Mouse (Mus musculus): ENCODE results near the gene Olfr1132.
"Not testable (repeated sequence)": the region's sequence is repeated elsewhere in the genome, so short reads cannot be mapped to it uniquely, and the experiment has no call there.

Gene Olfr1132

GRCm38 (mm10) chr2:87637435-87637834 is at the start of gene Olfr1132:
Gene Olfr1132 (minus strand): TSS chr2:87637535.
- Histone ChIP-seq H3K36me3 (ENCODE audit: insufficient read depth, low read length) (no peaks in the 10 kb centered on the region), H3K9me3 (ENCODE audit: low read length) (no peaks in the 10 kb centered on the region), H3K4me1 (replicated peaks; ENCODE audit: low read depth, low read length) (no peaks in the 10 kb centered on the region), H3K4me3 (replicated peaks; ENCODE audit: low read length) (no peak within 1 kb of the TSS), H3K27me3 (ENCODE audit: insufficient read depth, low read length) (no peaks in the 10 kb centered on the region)
- TF ChIP-seq POU5F1 (IDR thresholded peaks at IDR 0.05; ENCODE audit: borderline replicate concordance, low read length) (no peak), NANOG (IDR thresholded peaks at IDR 0.05; ENCODE audit: borderline replicate concordance, low read length) (no peak), CTCF (conservative IDR thresholded peaks at IDR 0.05; ENCODE audit: low read length) (no peak)

GRCm38 (mm10) chr2:87673564-87673963 is 36.2 kb upstream of the Olfr1132 start, which contains the start of gene Olfr1135:
Gene Olfr1135 (minus strand): TSS chr2:87673664.
- TF ChIP-seq POU5F1 (IDR thresholded peaks at IDR 0.05; ENCODE audit: borderline replicate concordance, low read length) (no peak), NANOG (IDR thresholded peaks at IDR 0.05; ENCODE audit: borderline replicate concordance, low read length) (no peak), CTCF (conservative IDR thresholded peaks at IDR 0.05; ENCODE audit: low read length) (no peak)
- Histone ChIP-seq H3K9me3 (ENCODE audit: low read length) (no peaks in the 10 kb centered on the region), H3K4me1 (replicated peaks; ENCODE audit: low read depth, low read length) (no peaks in the 10 kb centered on the region), H3K36me3 (ENCODE audit: insufficient read depth, low read length) (no peaks in the 10 kb centered on the region), H3K4me3 (replicated peaks; ENCODE audit: low read length) (no peak within 1 kb of the TSS), H3K27me3 (ENCODE audit: insufficient read depth, low read length) (no peaks in the 10 kb centered on the region)

GRCm38 (mm10) chr2:87658360-87658759 is 21.0 kb upstream of the Olfr1132 start, which contains the start of gene Olfr1134:
Gene Olfr1134 (minus strand): TSS chr2:87658460.
- TF ChIP-seq NANOG (IDR thresholded peaks at IDR 0.05; ENCODE audit: borderline replicate concordance, low read length) (no peak), POU5F1 (IDR thresholded peaks at IDR 0.05; ENCODE audit: borderline replicate concordance, low read length) (no peak), CTCF (conservative IDR thresholded peaks at IDR 0.05; ENCODE audit: low read length) (no peak)
- Histone ChIP-seq H3K9me3 (ENCODE audit: low read length) (0 out of 2 replicates have a peak, but pooled peaks cover 5% of the 10 kb centered on the region), H3K4me3 (replicated peaks; ENCODE audit: low read length) (no peak within 1 kb of the TSS), H3K36me3 (ENCODE audit: insufficient read depth, low read length) (no peaks in the 10 kb centered on the region), H3K4me1 (replicated peaks; ENCODE audit: low read depth, low read length) (no peaks in the 10 kb centered on the region), H3K27me3 (ENCODE audit: insufficient read depth, low read length) (no peaks in the 10 kb centered on the region)

- Histone ChIP-seq H3K4me3 (replicated peaks; ENCODE audit: low read length) (no peak within 1 kb of the TSS), H3K36me3 (ENCODE audit: insufficient read depth, low read length) (no peaks in the 10 kb centered on the region)
Observed at GRCm38 (mm10) chr2:87647274-87647673, 9.9 kb upstream of the Olfr1132 start, which contains the start of gene Olfr1133. Gene Olfr1133 (minus strand): TSS chr2:87647374.

GRCm38 (mm10) chr2:87642441-87642840 is 5.1 kb upstream of the Olfr1132 start:
- no peaks in the 10 kb centered on the region for H3K36me3 ChIP-seq (ENCODE audit: insufficient read depth, low read length)
- H3K4me1 ChIP-seq (replicated peaks; ENCODE audit: low read depth, low read length), result no peaks in the 10 kb centered on the region
- no peak for TF ChIP-seq CTCF (conservative IDR thresholded peaks at IDR 0.05; ENCODE audit: low read length)
- TF ChIP-seq NANOG (IDR thresholded peaks at IDR 0.05; ENCODE audit: borderline replicate concordance, low read length), result no peak
- no peak for TF ChIP-seq POU5F1 (IDR thresholded peaks at IDR 0.05; ENCODE audit: borderline replicate concordance, low read length)
- H3K9me3 ChIP-seq (ENCODE audit: low read length), result no peaks in the 10 kb centered on the region
- H3K4me3 ChIP-seq (replicated peaks; ENCODE audit: low read length), result no peak overlapping the region
- no peaks in the 10 kb centered on the region for H3K27me3 ChIP-seq (ENCODE audit: insufficient read depth, low read length)

More at GRCm38 (mm10) chr2:87647274-87647673, 9.9 kb upstream of the Olfr1132 start, which contains the start of gene Olfr1133:
- TF ChIP-seq CTCF (conservative IDR thresholded peaks at IDR 0.05; ENCODE audit: low read length) (no peak), NANOG (IDR thresholded peaks at IDR 0.05; ENCODE audit: borderline replicate concordance, low read length) (no peak), POU5F1 (IDR thresholded peaks at IDR 0.05; ENCODE audit: borderline replicate concordance, low read length) (no peak)
- Histone ChIP-seq H3K27me3 (ENCODE audit: insufficient read depth, low read length) (no peaks in the 10 kb centered on the region), H3K9me3 (ENCODE audit: low read length) (no peaks in the 10 kb centered on the region), H3K4me1 (replicated peaks; ENCODE audit: low read depth, low read length) (no peaks in the 10 kb centered on the region)

- Histone ChIP-seq H3K4me3 (replicated peaks; ENCODE audit: low read length) (no peak within 1 kb of the TSS), H3K36me3 (ENCODE audit: insufficient read depth, low read length) (no peaks in the 10 kb centered on the region), H3K4me1 (replicated peaks; ENCODE audit: low read depth, low read length) (no peaks in the 10 kb centered on the region), H3K27me3 (ENCODE audit: insufficient read depth, low read length) (no peaks in the 10 kb centered on the region), H3K9me3 (ENCODE audit: low read length) (no peaks in the 10 kb centered on the region)
- TF ChIP-seq POU5F1 (IDR thresholded peaks at IDR 0.05; ENCODE audit: borderline replicate concordance, low read length), result no peak
Observed at GRCm38 (mm10) chr2:87626804-87627203, 10.5 kb downstream of the Olfr1132 start, which contains the start of gene Olfr1131. Gene Olfr1131 (plus strand): TSS chr2:87627104.

GRCm38 (mm10) chr2:87605912-87606311 is 31.4 kb downstream of the Olfr1132 start, which contains the start of gene Olfr1130:
Gene Olfr1130 (plus strand): TSS chr2:87606212.
- not testable (repeated sequence) for H3K9me3 ChIP-seq (ENCODE audit: low read length); H3K36me3 ChIP-seq (ENCODE audit: insufficient read depth, low read length); H3K4me3 ChIP-seq (replicated peaks; ENCODE audit: low read length); H3K27me3 ChIP-seq (ENCODE audit: insufficient read depth, low read length); H3K4me1 ChIP-seq (replicated peaks; ENCODE audit: low read depth, low read length)
